Mouse (Mus musculus) midbrain, postnatal 0 days (tissue): Measurements from ENCODE around the gene Tbc1d30. TPM values are rescaled to one million over a fixed set of nuclear protein-coding genes. Genes with fewer than 3 reads are reported as not detected.
A peak's percentile ranks its signal among the peaks of the same experiment; 100 is the strongest.

Source experiments
- ATAC-seq: fragments of 200-750 bp; cut with Nextera tagmentation; 2 replicates; pipeline ENCODE4 v1.8.0; 2017; ENCODE audit warnings: moderate number of reproducible peaks, mild to moderate bottlenecking, moderate TSS enrichment, moderate library complexity; ENCODE audit not compliant: low FRiP score
- DNase-seq: peaks from one replicate; pipeline ENCODE4 v3.0.0-alpha.2; 2015; ENCODE audit warnings: low spot score
- H3K27ac ChIP-seq: fragments of 300-500 bp; sonication (generic); 2 replicates; pipeline ENCODE4 v1.5.1; 2014; ENCODE audit warnings: low read depth, mild to moderate bottlenecking, low read length, mixed read lengths
- H3K27me3 ChIP-seq: fragments of 300-500 bp; sonication (generic); 2 replicates; pipeline ENCODE4 v1.6.1; 2014; ENCODE audit warnings: low read length, control low read depth, mixed read lengths; ENCODE audit not compliant: insufficient read depth
- H3K36me3 ChIP-seq: fragments of 300-500 bp; sonication (generic); 2 replicates; pipeline ENCODE4 v1.6.1; 2014; ENCODE audit warnings: low read length, control low read depth, mixed read lengths; ENCODE audit not compliant: insufficient read depth
- H3K4me1 ChIP-seq: fragments of 300-500 bp; sonication (generic); 2 replicates; pipeline ENCODE4 v1.6.1; 2014; ENCODE audit warnings: mild to moderate bottlenecking, control low read depth, antibody characterized with exemption, low read length, mixed read lengths; ENCODE audit not compliant: insufficient read depth
- H3K4me2 ChIP-seq: fragments of 300-500 bp; sonication (generic); 2 replicates; pipeline ENCODE4 v1.6.1; 2014; ENCODE audit warnings: low read depth, mild to moderate bottlenecking, low read length, mixed read lengths; ENCODE audit not compliant: poor library complexity, severe bottlenecking
- H3K4me3 ChIP-seq: fragments of 300-500 bp; sonication (generic); 2 replicates; pipeline ENCODE4 v1.5.1; 2014; ENCODE audit warnings: low read depth, mild to moderate bottlenecking, low read length, moderate library complexity
- H3K9ac ChIP-seq: fragments of 300-500 bp; sonication (generic); replicated peaks from 2 replicates; pipeline ENCODE4 v1.6.1; 2014; ENCODE audit warnings: mild to moderate bottlenecking, low read length, moderate library complexity, mixed read lengths; ENCODE audit not compliant: poor library complexity, severe bottlenecking
- H3K9me3 ChIP-seq: fragments of 300-500 bp; sonication (generic); 2 replicates; pipeline ENCODE4 v1.6.1; 2016; ENCODE audit warnings: low read length, control low read depth
- CTCF ChIP-seq: IDR thresholded peaks from 2 replicates; pipeline ENCODE4 v1.5.1; 2016; ENCODE audit warnings: antibody characterized with exemption, mild to moderate bottlenecking
- WGBS: fragments of 180-500 bp; shearing (Covaris S2); extraction: QIAGEN DNeasy Blood & Tissue Kit; methylation state at CpG from one replicate; pipeline ENCODE4 v1.1.7; 2014; 5-methylcytosine and 5-hydroxymethylcytosine counted together
- polyA plus RNA-seq: library from polyadenylated mRNA; unstranded; fragments of >200 nt; fragmentation: Nextera tagmentation; extraction: Ambion mirVana; gene quantifications from 2 replicates; pipeline ENCODE4 v1.2.1, GENCODE M21; 2015
- total RNA-seq: library from RNA; depleted of rRNA; stranded (reverse); fragments of >200 nt; gene quantifications from 2 replicates; pipeline ENCODE4 v1.2.3, GENCODE M21; 2014

The Tbc1d30 gene
- total and polyA plus RNA-seq, 2 experiments from 2014 or later, result 8.3 to 49.1 TPM

- no peak for ATAC-seq
- no peaks in the 10 kb centered on the region for H3K27me3 ChIP-seq
- H3K27ac ChIP-seq, result no peak overlapping the region
- no peak for TF ChIP-seq CTCF
- H3K4me2 ChIP-seq, result no peak overlapping the region
- no peaks in the 10 kb centered on the region for H3K9me3 ChIP-seq
- DNase-seq, result no peak
- H3K4me3 ChIP-seq, result no peak overlapping the region
- H3K36me3 ChIP-seq, result peaks cover 27% of the 10 kb centered on the region
- WGBS, result 77% methylated on average over 8 of the region's 8 CpGs
- H3K9ac ChIP-seq, result no peak overlapping the region
- H3K4me1 ChIP-seq, result no peaks in the 10 kb centered on the region; the same call in 1 of the 2 replicates
These were observed 57.2 kb downstream of the Tbc1d30 start for GRCm38 (mm10) chr10:121293829-121294228.

GRCm38 (mm10) chr10:121291272-121291917, 59.7 kb downstream of the Tbc1d30 start:
- H3K9ac ChIP-seq, result 0 out of 2 replicates have a peak overlapping the region, but pooled peaks have one; percentile 24
- no peak for DNase-seq
- 85% methylated on average over 10 of the region's 10 CpGs for WGBS
- peaks cover 32% of the 10 kb centered on the region for H3K36me3 ChIP-seq
- no peaks in the 10 kb centered on the region for H3K27me3 ChIP-seq
- peak; percentile 66 for ATAC-seq
- H3K27ac ChIP-seq, result peak overlapping the region; percentile 55; the same call in 1 of the 2 replicates
- no peak for TF ChIP-seq CTCF
- no peaks in the 10 kb centered on the region for H3K9me3 ChIP-seq
- H3K4me1 ChIP-seq, result no peaks in the 10 kb centered on the region; the same call in 1 of the 2 replicates
- H3K4me2 ChIP-seq, result no peak overlapping the region
- H3K4me3 ChIP-seq, result no peak overlapping the region

- H3K36me3 ChIP-seq, result peaks cover 32% of the 10 kb centered on the region
- no peaks in the 10 kb centered on the region for H3K27me3 ChIP-seq
- ATAC-seq (peak; percentile 60), DNase-seq (peak; percentile 80)
- no peak for TF ChIP-seq CTCF
- H3K27ac ChIP-seq, result peak overlapping the region; percentile 55; the same call in 1 of the 2 replicates
- no peaks in the 10 kb centered on the region; the same call in 1 of the 2 replicates for H3K4me1 ChIP-seq
- no peaks in the 10 kb centered on the region for H3K9me3 ChIP-seq
- H3K9ac ChIP-seq, result 0 out of 2 replicates have a peak overlapping the region, but pooled peaks have one; percentile 24
- no peak overlapping the region for H3K4me3 ChIP-seq
- peak overlapping the region; percentile 28 for H3K4me2 ChIP-seq
- WGBS, result 20% methylated on average over 20 of the region's 20 CpGs
These were observed 60.4 kb downstream of the Tbc1d30 start for GRCm38 (mm10) chr10:121290682-121291078.

GRCm38 (mm10) chr10:121289970-121290681, 61.0 kb downstream of the Tbc1d30 start:
- no peaks in the 10 kb centered on the region for H3K27me3 ChIP-seq
- TF ChIP-seq CTCF, result peak; percentile 71
- DNase-seq, result peak; percentile 39
- H3K4me1 ChIP-seq, result no peaks in the 10 kb centered on the region; the same call in 1 of the 2 replicates
- ATAC-seq, result no peak
- WGBS, result 49% methylated on average over 2 of the region's 4 CpGs
- H3K9me3 ChIP-seq, result no peaks in the 10 kb centered on the region
- no peak overlapping the region for H3K4me3 ChIP-seq
- H3K9ac ChIP-seq, result no peak overlapping the region
- H3K27ac ChIP-seq, result 0 out of 2 replicates have a peak overlapping the region, but pooled peaks have one; percentile 55
- H3K36me3 ChIP-seq, result peaks cover 33% of the 10 kb centered on the region
- no peak overlapping the region for H3K4me2 ChIP-seq

GRCm38 (mm10) chr10:121282926-121283325, 68.2 kb downstream of the Tbc1d30 start:
- no peak overlapping the region for H3K9ac ChIP-seq
- no peak for TF ChIP-seq CTCF
- ATAC-seq (no peak), DNase-seq (no peak)
- H3K4me1 ChIP-seq, result no peaks in the 10 kb centered on the region
- H3K4me3 ChIP-seq, result no peak overlapping the region
- H3K9me3 ChIP-seq, result no peaks in the 10 kb centered on the region
- no peak overlapping the region for H3K27ac ChIP-seq
- WGBS, result 88% methylated on average over 6 of the region's 6 CpGs
- H3K27me3 ChIP-seq, result no peaks in the 10 kb centered on the region
- no peak overlapping the region for H3K4me2 ChIP-seq
- peaks cover 34% of the 10 kb centered on the region for H3K36me3 ChIP-seq

GRCm38 (mm10) chr10:121282436-121282835, 68.6 kb downstream of the Tbc1d30 start:
- H3K9ac ChIP-seq, result no peak overlapping the region
- peaks cover 31% of the 10 kb centered on the region for H3K36me3 ChIP-seq
- 87% methylated on average over 11 of the region's 11 CpGs for WGBS
- DNase-seq, result no peak
- H3K27me3 ChIP-seq, result no peaks in the 10 kb centered on the region
- H3K4me3 ChIP-seq, result no peak overlapping the region
- ATAC-seq, result no peak
- no peaks in the 10 kb centered on the region for H3K4me1 ChIP-seq
- H3K9me3 ChIP-seq, result no peaks in the 10 kb centered on the region
- H3K4me2 ChIP-seq, result no peak overlapping the region
- no peak for TF ChIP-seq CTCF
- no peak overlapping the region for H3K27ac ChIP-seq
